Mouse (Mus musculus): Measurements from ENCODE around the gene Dhx58. TPM values are rescaled to one million over a fixed set of nuclear protein-coding genes. Genes with fewer than 3 reads are reported as not detected.

Gene Dhx58
- polyA plus RNA-seq, 1 experiment from 2014 or later = 2.0 TPM

DNA sequence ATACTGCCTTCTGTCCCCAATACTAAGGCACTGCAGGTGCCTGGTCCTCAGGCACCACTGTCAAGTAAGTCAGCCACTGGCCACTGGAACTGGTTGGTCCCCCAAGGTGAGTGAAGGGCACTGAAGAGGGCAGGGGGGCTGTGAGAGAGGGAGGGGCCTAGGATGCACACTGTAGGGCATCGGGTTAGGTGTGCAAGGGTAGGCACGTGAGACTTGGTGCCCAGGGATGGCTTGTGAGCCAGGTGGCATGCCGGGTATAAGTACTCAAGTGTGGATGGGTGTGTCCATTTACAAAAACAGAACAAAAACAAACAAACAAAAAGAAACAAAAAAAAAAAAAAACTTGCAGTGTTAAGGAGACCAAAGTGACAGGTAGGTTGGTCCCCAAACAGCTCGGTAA is 15.6 kb downstream of the Dhx58 start:
- Histone ChIP-seq H3K4me3 (ENCODE audit: low read depth, low read length) (no peak overlapping the region), H3K27ac (replicated peaks; ENCODE audit: low read depth, low read length) (no peak overlapping the region), H3K9me3 (ENCODE audit: control insufficient read depth, low read length) (no peaks in the 10 kb centered on the region), H3K36me3 (ENCODE audit: control insufficient read depth, insufficient read depth, low read length) (no peaks in the 10 kb centered on the region), H3K4me2 (ENCODE audit: low read depth, severe bottlenecking) (no peak overlapping the region), H3K4me1 (ENCODE audit: control insufficient read depth, insufficient read depth, low read length) (no peaks in the 10 kb centered on the region; the same call in 1 of the 2 replicates), H3K9ac (ENCODE audit: low read length) (no peak overlapping the region), H3K27me3 (ENCODE audit: control insufficient read depth, insufficient read depth, low read length) (peaks cover 21% of the 10 kb centered on the region)
- no peak for DNase-seq (ENCODE audit: low spot score)
- 84% methylated on average over 4 of the region's 4 CpGs for WGBS
- ATAC-seq (ENCODE audit: insufficient number of reproducible peaks, low FRiP score, low TSS enrichment, low read depth) = no peak

DNA sequence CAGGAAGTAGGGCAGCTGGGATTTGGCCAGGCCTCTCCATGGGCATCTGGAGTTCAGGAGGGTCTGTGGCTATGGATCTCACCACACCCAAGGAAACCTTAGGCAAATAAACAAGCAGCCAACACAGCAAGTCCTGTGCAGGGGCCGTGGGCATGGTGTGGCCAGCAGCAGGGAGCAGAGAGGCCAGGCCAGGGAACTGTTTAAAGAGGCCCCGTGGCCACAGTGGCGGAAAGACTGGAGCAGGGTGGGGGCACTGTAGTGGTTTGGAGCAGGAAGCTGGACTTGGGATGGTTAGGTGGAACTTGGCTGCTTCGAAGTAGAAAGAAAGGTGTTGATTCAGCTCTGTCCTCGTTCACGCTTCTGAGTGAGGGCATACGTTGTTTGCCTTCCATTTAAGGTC is 16.8 kb downstream of the Dhx58 start:
- ATAC-seq (ENCODE audit: insufficient number of reproducible peaks, low FRiP score, low TSS enrichment, low read depth) (no peak), DNase-seq (ENCODE audit: low spot score) (no peak)
- H3K27ac ChIP-seq (replicated peaks; ENCODE audit: low read depth, low read length) = no peak overlapping the region
- H3K4me1 ChIP-seq (ENCODE audit: control insufficient read depth, insufficient read depth, low read length) = no peaks in the 10 kb centered on the region
- WGBS = 81% methylated on average over 7 of the region's 7 CpGs
- H3K9me3 ChIP-seq (ENCODE audit: control insufficient read depth, low read length) = no peaks in the 10 kb centered on the region
- peaks cover 16% of the 10 kb centered on the region for H3K27me3 ChIP-seq (ENCODE audit: control insufficient read depth, insufficient read depth, low read length)
- H3K9ac ChIP-seq (ENCODE audit: low read length) = no peak overlapping the region
- no peak overlapping the region for H3K4me3 ChIP-seq (ENCODE audit: low read depth, low read length)
- no peaks in the 10 kb centered on the region for H3K36me3 ChIP-seq (ENCODE audit: control insufficient read depth, insufficient read depth, low read length)
- H3K4me2 ChIP-seq (ENCODE audit: low read depth, severe bottlenecking) = no peak overlapping the region

DNA sequence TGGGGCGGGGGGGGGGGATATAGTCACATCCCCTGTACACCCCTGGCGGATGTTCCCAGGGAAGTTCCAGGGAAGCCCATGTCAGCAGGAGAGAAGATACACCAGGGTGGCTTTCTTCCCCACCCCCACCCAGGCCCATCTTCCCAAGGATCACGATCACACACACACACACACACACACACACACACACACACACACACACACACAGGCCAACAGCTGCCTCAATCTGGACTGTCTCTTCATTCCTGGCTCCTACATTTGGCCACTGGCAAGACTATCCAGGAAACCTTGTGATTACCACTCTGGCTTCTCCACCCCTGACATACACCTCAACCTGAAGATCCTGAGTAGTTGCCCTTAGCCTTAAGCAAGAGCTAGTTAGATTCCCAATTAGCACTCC is 18.7 kb downstream of the Dhx58 start:
- H3K9me3 ChIP-seq (ENCODE audit: control insufficient read depth, low read length) = no peaks in the 10 kb centered on the region
- no peak for ATAC-seq (ENCODE audit: insufficient number of reproducible peaks, low FRiP score, low TSS enrichment, low read depth)
- WGBS = 94% methylated on average over 2 of the region's 3 CpGs

GRCm38 (mm10) chr11:100684084-100684483 is 20.0 kb downstream of the Dhx58 start:
- Histone ChIP-seq H3K9ac (ENCODE audit: low read length) (no peak overlapping the region), H3K9me3 (ENCODE audit: control insufficient read depth, low read length) (no peaks in the 10 kb centered on the region), H3K4me3 (ENCODE audit: low read depth, low read length) (no peak overlapping the region), H3K4me2 (ENCODE audit: low read depth, severe bottlenecking) (no peak overlapping the region), H3K27me3 (ENCODE audit: control insufficient read depth, insufficient read depth, low read length) (no peaks in the 10 kb centered on the region), H3K4me1 (ENCODE audit: control insufficient read depth, insufficient read depth, low read length) (no peaks in the 10 kb centered on the region), H3K36me3 (ENCODE audit: control insufficient read depth, insufficient read depth, low read length) (no peaks in the 10 kb centered on the region), H3K27ac (replicated peaks; ENCODE audit: low read depth, low read length) (no peak overlapping the region)
- 90% methylated on average over 2 of the region's 2 CpGs for WGBS
- DNase-seq (ENCODE audit: low spot score) = no peak
- no peak for ATAC-seq (ENCODE audit: insufficient number of reproducible peaks, low FRiP score, low TSS enrichment, low read depth)

More for the DNA sequence above, 18.7 kb downstream of the Dhx58 start:
- Histone ChIP-seq H3K4me2 (ENCODE audit: low read depth, severe bottlenecking) (no peak overlapping the region), H3K4me3 (ENCODE audit: low read depth, low read length) (no peak overlapping the region), H3K27ac (replicated peaks; ENCODE audit: low read depth, low read length) (no peak overlapping the region), H3K9ac (ENCODE audit: low read length) (no peak overlapping the region), H3K36me3 (ENCODE audit: control insufficient read depth, insufficient read depth, low read length) (no peaks in the 10 kb centered on the region), H3K27me3 (ENCODE audit: control insufficient read depth, insufficient read depth, low read length) (no peaks in the 10 kb centered on the region), H3K4me1 (ENCODE audit: control insufficient read depth, insufficient read depth, low read length) (no peaks in the 10 kb centered on the region)
- DNase-seq (ENCODE audit: low spot score) = no peak

GRCm38 (mm10) chr11:100682526-100682925 is 21.5 kb downstream of the Dhx58 start:
- no peaks in the 10 kb centered on the region for H3K9me3 ChIP-seq (ENCODE audit: control insufficient read depth, low read length)

GRCm38 (mm10) chr11:100681826-100682225 is 22.2 kb downstream of the Dhx58 start:
- ATAC-seq (ENCODE audit: insufficient number of reproducible peaks, low FRiP score, low TSS enrichment, low read depth) (no peak), DNase-seq (ENCODE audit: low spot score) (no peak)
- H3K4me2 ChIP-seq (ENCODE audit: low read depth, severe bottlenecking) = no peak overlapping the region
- no peak overlapping the region for H3K27ac ChIP-seq (replicated peaks; ENCODE audit: low read depth, low read length)
- WGBS = 80% methylated on average over 5 of the region's 5 CpGs
- H3K36me3 ChIP-seq (ENCODE audit: control insufficient read depth, insufficient read depth, low read length) = no peaks in the 10 kb centered on the region
- H3K4me3 ChIP-seq (ENCODE audit: low read depth, low read length) = no peak overlapping the region
- H3K9me3 ChIP-seq (ENCODE audit: control insufficient read depth, low read length) = no peaks in the 10 kb centered on the region
- H3K9ac ChIP-seq (ENCODE audit: low read length) = no peak overlapping the region
- H3K27me3 ChIP-seq (ENCODE audit: control insufficient read depth, insufficient read depth, low read length) = no peaks in the 10 kb centered on the region
- H3K4me1 ChIP-seq (ENCODE audit: control insufficient read depth, insufficient read depth, low read length) = no peaks in the 10 kb centered on the region

More at GRCm38 (mm10) chr11:100682526-100682925, 21.5 kb downstream of the Dhx58 start:
- H3K4me3 ChIP-seq (ENCODE audit: low read depth, low read length) = no peak overlapping the region
- 70% methylated on average over 5 of the region's 5 CpGs for WGBS
- H3K36me3 ChIP-seq (ENCODE audit: control insufficient read depth, insufficient read depth, low read length) = no peaks in the 10 kb centered on the region
- H3K9ac ChIP-seq (ENCODE audit: low read length) = no peak overlapping the region
- H3K27ac ChIP-seq (replicated peaks; ENCODE audit: low read depth, low read length) = no peak overlapping the region
- H3K4me1 ChIP-seq (ENCODE audit: control insufficient read depth, insufficient read depth, low read length) = no peaks in the 10 kb centered on the region
- no peak overlapping the region for H3K4me2 ChIP-seq (ENCODE audit: low read depth, severe bottlenecking)
- DNase-seq (ENCODE audit: low spot score) (no peak), ATAC-seq (ENCODE audit: insufficient number of reproducible peaks, low FRiP score, low TSS enrichment, low read depth) (no peak)
- H3K27me3 ChIP-seq (ENCODE audit: control insufficient read depth, insufficient read depth, low read length) = no peaks in the 10 kb centered on the region

- H3K36me3 ChIP-seq (ENCODE audit: control insufficient read depth, insufficient read depth, low read length) = no peaks in the 10 kb centered on the region
- H3K9me3 ChIP-seq (ENCODE audit: control insufficient read depth, low read length) = no peaks in the 10 kb centered on the region
- DNase-seq (ENCODE audit: low spot score) (no peak), ATAC-seq (ENCODE audit: insufficient number of reproducible peaks, low FRiP score, low TSS enrichment, low read depth) (no peak)
- no peak overlapping the region for H3K27ac ChIP-seq (replicated peaks; ENCODE audit: low read depth, low read length)
- H3K27me3 ChIP-seq (ENCODE audit: control insufficient read depth, insufficient read depth, low read length) = no peaks in the 10 kb centered on the region
- WGBS = 60% methylated on average over 7 of the region's 7 CpGs
- H3K4me2 ChIP-seq (ENCODE audit: low read depth, severe bottlenecking) = no peak overlapping the region
- no peak overlapping the region for H3K4me3 ChIP-seq (ENCODE audit: low read depth, low read length)
- H3K9ac ChIP-seq (ENCODE audit: low read length) = no peak overlapping the region
- H3K4me1 ChIP-seq (ENCODE audit: control insufficient read depth, insufficient read depth, low read length) = 0 out of 2 replicates have a peak, but pooled peaks cover 3% of the 10 kb centered on the region
Observed at GRCm38 (mm10) chr11:100677810-100678209, 26.3 kb downstream of the Dhx58 start.

- H3K36me3 ChIP-seq (ENCODE audit: control insufficient read depth, insufficient read depth, low read length) = no peaks in the 10 kb centered on the region
- 0 out of 2 replicates have a peak, but pooled peaks cover 3% of the 10 kb centered on the region for H3K4me1 ChIP-seq (ENCODE audit: control insufficient read depth, insufficient read depth, low read length)
- peak; percentile 63 for DNase-seq (ENCODE audit: low spot score)
- WGBS = 5% methylated on average over 23 of the region's 23 CpGs
- H3K9ac ChIP-seq (ENCODE audit: low read length) = peak overlapping the region; percentile 58
- no peak for ATAC-seq (ENCODE audit: insufficient number of reproducible peaks, low FRiP score, low TSS enrichment, low read depth)
- no peaks in the 10 kb centered on the region for H3K9me3 ChIP-seq (ENCODE audit: control insufficient read depth, low read length)
- no peaks in the 10 kb centered on the region for H3K27me3 ChIP-seq (ENCODE audit: control insufficient read depth, insufficient read depth, low read length)
- no peak overlapping the region for H3K27ac ChIP-seq (replicated peaks; ENCODE audit: low read depth, low read length)
- H3K4me2 ChIP-seq (ENCODE audit: low read depth, severe bottlenecking) = peak overlapping the region; percentile 41
- H3K4me3 ChIP-seq (ENCODE audit: low read depth, low read length) = peak overlapping the region; percentile 15
Observed at GRCm38 (mm10) chr11:100673169-100673568, 30.9 kb downstream of the Dhx58 start.

- no peaks in the 10 kb centered on the region for H3K27me3 ChIP-seq (ENCODE audit: control insufficient read depth, insufficient read depth, low read length)
- ATAC-seq (ENCODE audit: insufficient number of reproducible peaks, low FRiP score, low TSS enrichment, low read depth) = no peak
- H3K4me3 ChIP-seq (ENCODE audit: low read depth, low read length) = no peak overlapping the region
- 0 out of 2 replicates have a peak, but pooled peaks cover 3% of the 10 kb centered on the region for H3K4me1 ChIP-seq (ENCODE audit: control insufficient read depth, insufficient read depth, low read length)
- no peak overlapping the region for H3K4me2 ChIP-seq (ENCODE audit: low read depth, severe bottlenecking)
- no peak overlapping the region for H3K9ac ChIP-seq (ENCODE audit: low read length)
- DNase-seq (ENCODE audit: low spot score) = no peak
- H3K9me3 ChIP-seq (ENCODE audit: control insufficient read depth, low read length) = no peaks in the 10 kb centered on the region
- WGBS = 62% methylated on average over 2 of the region's 2 CpGs
- H3K27ac ChIP-seq (replicated peaks; ENCODE audit: low read depth, low read length) = no peak overlapping the region
- no peaks in the 10 kb centered on the region for H3K36me3 ChIP-seq (ENCODE audit: control insufficient read depth, insufficient read depth, low read length)
Observed at GRCm38 (mm10) chr11:100671956-100672355, 32.1 kb downstream of the Dhx58 start.
